Mouse (Mus musculus) kidney, adult 2 months (tissue): ENCODE data around the gene Vwc2l. TPM values are rescaled to one million over a fixed set of nuclear protein-coding genes. Genes with fewer than 3 reads are reported as not detected.

ENCODE experiments used
- DNase-seq: peaks from one replicate; pipeline ENCODE4 v3.0.0; 2021
- H3K27ac ChIP-seq: fragments of 200-500 bp; 2 replicates; pipeline ENCODE4 v1.5.1; 2012; ENCODE audit warnings: low read depth, low read length, control low read depth, inconsistent platforms; ENCODE audit not compliant: insufficient read depth
- H3K27me3 ChIP-seq: fragments of 200-500 bp; replicated peaks from 2 replicates; pipeline ENCODE4 v1.6.1; 2012; ENCODE audit warnings: mild to moderate bottlenecking, moderate library complexity, low read length, inconsistent platforms; ENCODE audit not compliant: control insufficient read depth, insufficient read depth
- H3K36me3 ChIP-seq: fragments of 200-500 bp; 2 replicates; pipeline ENCODE4 v1.6.1; 2012; ENCODE audit warnings: mild to moderate bottlenecking, moderate library complexity, low read length, inconsistent platforms; ENCODE audit not compliant: control insufficient read depth, insufficient read depth
- H3K4me1 ChIP-seq: fragments of 200-500 bp; 2 replicates; pipeline ENCODE4 v1.6.1; 2011; ENCODE audit warnings: low read length; ENCODE audit not compliant: control insufficient read depth, insufficient read depth
- H3K4me3 ChIP-seq: fragments of 200-500 bp; 2 replicates; pipeline ENCODE4 v1.5.1; 2011; ENCODE audit warnings: mild to moderate bottlenecking, low read depth, low read length, control low read depth; ENCODE audit not compliant: insufficient read depth
- CTCF ChIP-seq: fragments of 200-500 bp; conservative IDR thresholded peaks from 2 replicates; pipeline ENCODE4 v1.5.1; 2011; ENCODE audit warnings: low read depth, mild to moderate bottlenecking, control low read depth, low read length, moderate library complexity, mixed read lengths; ENCODE audit not compliant: insufficient read depth, insufficient read length
- POLR2A ChIP-seq: fragments of 200-500 bp; IDR thresholded peaks from one replicate; pipeline ENCODE4 v1.6.1; 2011; ENCODE audit warnings: low read depth, low read length, control low read depth
- WGBS: fragments of 180-500 bp; shearing (Covaris S2); methylation state at CpG from one replicate; pipeline ENCODE4 v1.1.7; 2018; 5-methylcytosine and 5-hydroxymethylcytosine counted together
- polyA plus RNA-seq: library from polyadenylated mRNA; depleted of rRNA; stranded (reverse); fragments of >200 nt; gene quantifications from 2 replicates; pipeline ENCODE4 v1.2.3, GENCODE M21; 2012; rRNA removed

Vwc2l gene
- 0.03 TPM in 1 of 2 replicates, not detected in the other for polyA plus RNA-seq

DNA sequence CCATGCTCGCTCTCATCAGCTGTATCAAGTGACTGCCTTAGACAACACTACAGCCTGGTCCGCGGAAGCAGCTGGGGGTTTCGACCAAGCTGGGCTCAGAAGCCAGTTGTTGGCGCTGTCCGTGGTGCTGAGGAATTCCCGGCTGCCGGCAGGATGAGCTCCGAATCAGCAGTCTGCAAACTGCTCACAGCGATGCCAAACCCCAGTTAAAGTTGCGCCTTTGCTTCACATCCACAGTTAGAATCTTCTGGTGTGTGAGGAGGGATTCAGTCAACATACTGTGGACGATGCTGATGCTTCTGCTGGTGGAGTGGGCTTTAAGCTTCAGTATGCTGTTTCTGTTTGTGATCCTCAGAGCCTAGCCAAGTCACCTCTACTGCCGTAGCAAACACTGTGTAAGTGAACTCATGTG is at the start of gene Vwc2l:
Gene Vwc2l, plus strand, starts transcription at position 61 of the 412 bp plus-strand sequence.
- Histone ChIP-seq H3K4me1 (no peaks in the 10 kb centered on the region), H3K4me3 (no peak within 1 kb of the TSS), H3K27ac (no peak within 1 kb of the TSS), H3K27me3 (no peaks in the 10 kb centered on the region), H3K36me3 (no peaks in the 10 kb centered on the region)
- TF ChIP-seq POLR2A = no peak
- no peak for TF ChIP-seq CTCF
- 10% methylated on average over 13 of the region's 13 CpGs for WGBS
- DNase-seq = peak; percentile 36

DNA sequence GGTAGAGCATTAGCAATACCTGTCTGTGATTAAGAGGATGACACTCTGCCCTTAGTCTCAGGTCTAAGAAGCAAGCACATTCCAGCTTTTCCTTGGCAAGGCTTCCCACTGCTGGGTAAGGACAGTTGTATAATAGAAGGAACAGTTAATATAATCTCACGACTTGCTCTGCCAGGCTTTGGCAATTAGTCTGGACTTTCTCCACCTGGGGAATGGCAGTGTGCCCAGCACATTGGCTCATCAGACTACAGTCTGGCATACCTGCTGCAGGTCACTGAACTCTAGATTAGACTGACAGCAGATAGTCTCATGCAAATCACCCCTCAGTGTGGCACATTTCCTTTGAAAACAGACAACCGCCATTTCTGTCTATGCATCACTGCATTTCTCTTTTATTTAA is 33.0 kb upstream of the Vwc2l start:
- H3K27me3 ChIP-seq = no peaks in the 10 kb centered on the region
- peaks cover 7% of the 10 kb centered on the region; the same call in 1 of the 2 replicates for H3K4me1 ChIP-seq
- peak; percentile 95 for DNase-seq
- no peak overlapping the region for H3K4me3 ChIP-seq
- no peaks in the 10 kb centered on the region for H3K36me3 ChIP-seq
- H3K27ac ChIP-seq = no peak overlapping the region
- WGBS = 55% methylated on average over 2 of the region's 2 CpGs
- no peak for TF ChIP-seq CTCF

DNA sequence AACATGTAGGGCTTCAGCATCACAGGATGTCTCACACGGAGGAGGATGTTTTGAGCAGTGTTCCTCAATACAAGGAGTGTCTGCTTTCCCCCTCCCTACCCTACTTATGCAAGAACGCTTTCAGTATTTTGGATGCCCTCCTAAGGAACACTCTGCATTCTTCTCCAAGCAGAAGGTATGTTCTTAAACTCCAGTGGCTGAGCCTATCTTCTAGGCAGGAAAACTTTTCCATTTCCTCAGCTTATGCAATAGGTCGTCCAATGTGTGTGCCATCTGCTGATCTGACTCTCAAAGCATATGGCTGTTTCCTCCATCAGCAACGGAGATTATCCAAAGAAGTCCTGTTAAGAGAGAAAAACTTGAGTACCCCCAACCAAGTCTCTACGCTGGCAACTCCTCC is 25.2 kb upstream of the Vwc2l start:
- no peaks in the 10 kb centered on the region for H3K27me3 ChIP-seq
- TF ChIP-seq CTCF = no peak
- no peak for TF ChIP-seq POLR2A
- DNase-seq = no peak
- WGBS = 76% methylated on average over 5 of the region's 5 CpGs
- H3K36me3 ChIP-seq = no peaks in the 10 kb centered on the region
- H3K27ac ChIP-seq = no peak overlapping the region
- H3K4me3 ChIP-seq = no peak overlapping the region
- no peaks in the 10 kb centered on the region for H3K4me1 ChIP-seq

DNA sequence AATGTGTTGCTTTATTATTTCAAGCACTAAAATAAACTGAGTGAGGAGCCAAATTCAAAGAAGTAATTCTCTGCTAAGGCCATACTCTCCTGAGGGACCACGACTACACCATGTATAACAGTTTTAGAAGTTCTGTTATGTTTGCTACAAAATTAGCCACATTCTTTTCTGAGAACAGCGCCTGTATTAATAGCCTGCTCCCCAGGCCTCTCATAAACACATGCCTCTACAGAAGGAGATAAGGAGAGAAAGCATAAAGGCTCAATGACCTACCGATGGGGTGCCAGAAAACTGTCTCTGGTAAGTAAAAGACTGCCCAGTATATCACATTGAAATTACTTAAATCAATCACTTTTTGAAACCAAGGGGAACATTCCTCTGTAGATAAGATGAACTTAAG is 21.6 kb upstream of the Vwc2l start:
- no peaks in the 10 kb centered on the region for H3K36me3 ChIP-seq
- WGBS = 76% methylated on average over 3 of the region's 3 CpGs
- H3K4me3 ChIP-seq = no peak overlapping the region

DNA sequence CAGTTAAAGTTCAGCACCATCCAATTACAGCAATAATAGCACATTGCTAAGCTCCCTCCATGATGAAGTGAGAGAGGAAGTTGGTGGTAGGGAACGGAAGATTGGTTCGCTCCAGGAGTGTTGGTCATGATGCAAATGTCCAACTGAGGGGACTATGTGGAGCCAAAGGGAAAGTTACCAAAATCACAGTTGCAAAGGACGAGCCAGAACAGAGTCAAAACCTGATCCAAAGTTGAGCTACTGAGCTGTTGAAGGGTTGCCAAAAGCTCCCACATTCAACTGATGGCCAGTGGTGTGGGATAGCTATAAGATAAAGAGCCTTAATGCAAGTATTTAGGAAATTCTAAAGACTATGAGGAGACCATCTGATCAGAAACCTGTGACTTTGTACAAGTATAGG is 19.7 kb upstream of the Vwc2l start:
- Histone ChIP-seq H3K4me1 (no peaks in the 10 kb centered on the region), H3K27ac (no peak overlapping the region), H3K36me3 (no peaks in the 10 kb centered on the region), H3K27me3 (no peaks in the 10 kb centered on the region), H3K4me3 (no peak overlapping the region)
- no peak for DNase-seq
- no peak for TF ChIP-seq POLR2A
- no peak for TF ChIP-seq CTCF
- 75% methylated on average over 3 of the region's 3 CpGs for WGBS

More for the DNA sequence above, 21.6 kb upstream of the Vwc2l start:
- DNase-seq = no peak
- no peak overlapping the region for H3K27ac ChIP-seq
- H3K27me3 ChIP-seq = no peaks in the 10 kb centered on the region
- H3K4me1 ChIP-seq = no peaks in the 10 kb centered on the region
- TF ChIP-seq CTCF (no peak), POLR2A (no peak)

DNA sequence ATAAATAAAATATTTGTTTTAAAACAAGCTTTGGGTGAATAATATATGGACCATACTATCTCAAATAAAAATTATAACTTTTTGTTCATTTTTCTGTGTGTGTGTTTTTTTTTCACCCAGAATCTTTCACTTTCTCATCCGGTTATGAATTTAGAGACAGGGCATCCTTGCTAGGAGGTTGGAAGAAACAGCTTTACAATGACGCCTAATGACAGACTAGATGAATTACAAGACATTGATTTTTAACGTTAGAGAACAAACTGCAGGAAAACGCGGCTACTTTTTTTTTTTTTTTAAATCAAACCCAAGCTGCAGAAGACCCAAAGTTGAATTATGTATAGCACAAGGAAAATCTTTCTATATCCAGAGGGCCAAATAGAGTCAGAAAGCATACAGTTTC is 470 bp upstream of the Vwc2l start:
- H3K27ac ChIP-seq = no peak overlapping the region
- no peaks in the 10 kb centered on the region for H3K27me3 ChIP-seq
- no peak overlapping the region for H3K4me3 ChIP-seq
- WGBS = 63% methylated on average over 5 of the region's 5 CpGs
- DNase-seq = no peak
- no peaks in the 10 kb centered on the region for H3K4me1 ChIP-seq
- no peaks in the 10 kb centered on the region for H3K36me3 ChIP-seq
- TF ChIP-seq POLR2A (no peak), CTCF (no peak)

DNA sequence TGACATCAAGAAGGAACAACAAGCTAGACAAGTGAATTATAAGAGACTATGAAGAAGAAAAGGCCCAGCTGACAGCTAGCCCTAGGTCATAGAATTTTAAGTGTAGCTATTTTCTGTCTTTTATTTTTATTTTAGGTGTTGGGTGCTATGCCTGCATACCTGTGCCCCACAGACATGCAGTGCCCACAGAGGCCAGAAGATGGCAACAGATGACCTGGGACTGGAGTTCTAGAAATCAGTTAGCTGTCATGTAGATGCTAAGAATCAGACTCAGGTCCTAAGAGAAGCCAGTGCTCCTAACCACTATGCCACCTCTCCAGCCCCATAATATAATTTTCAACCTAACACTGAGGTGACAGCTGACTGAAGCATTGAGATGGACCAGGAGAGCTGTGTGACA is 61.6 kb downstream of the Vwc2l start:
- peak; percentile 17 for DNase-seq
- no peaks in the 10 kb centered on the region for H3K36me3 ChIP-seq
- no peak overlapping the region for H3K4me3 ChIP-seq
- 0 out of 2 replicates have a peak, but pooled peaks cover 3% of the 10 kb centered on the region for H3K4me1 ChIP-seq
- no peak overlapping the region for H3K27ac ChIP-seq
- TF ChIP-seq POLR2A = no peak
- peak; percentile 58 for TF ChIP-seq CTCF
- H3K27me3 ChIP-seq = no peaks in the 10 kb centered on the region

DNA sequence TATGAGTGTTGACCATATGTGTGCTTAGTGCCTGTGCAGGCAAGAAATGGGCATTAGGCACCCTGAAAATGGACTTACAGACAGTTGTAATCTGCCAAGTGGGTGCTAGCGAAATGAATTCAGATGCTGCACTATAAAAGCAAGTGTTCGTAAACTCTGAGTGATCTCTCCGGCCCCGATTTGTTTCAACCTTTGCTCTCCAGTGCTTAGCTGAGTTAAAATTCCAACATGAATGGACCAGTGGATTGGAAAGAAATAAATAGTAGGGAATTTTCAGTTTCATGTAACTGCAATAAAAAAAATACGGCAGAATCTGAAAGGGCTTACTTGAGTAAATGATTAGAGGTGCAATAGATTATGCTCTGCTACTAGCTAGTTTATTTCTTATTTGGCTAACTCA is 66.1 kb downstream of the Vwc2l start:
- DNase-seq = peak; percentile 60
- Histone ChIP-seq H3K4me3 (no peak overlapping the region), H3K4me1 (0 out of 2 replicates have a peak, but pooled peaks cover 3% of the 10 kb centered on the region), H3K27ac (no peak overlapping the region), H3K36me3 (no peaks in the 10 kb centered on the region), H3K27me3 (no peaks in the 10 kb centered on the region)
- TF ChIP-seq CTCF (no peak), POLR2A (no peak)
- 47% methylated on average over 5 of the region's 5 CpGs for WGBS
